Mouse (Mus musculus): ENCODE measurements at regions not wholly inside any gene's neighbourhood (a gene's known extent, or its start where the extent isn't known, plus 50 kb on each side); places are given as distances from the start of the nearest gene placed in this dataset.
A peak's percentile ranks its signal among the peaks of the same experiment; 100 is the strongest.

DNA sequence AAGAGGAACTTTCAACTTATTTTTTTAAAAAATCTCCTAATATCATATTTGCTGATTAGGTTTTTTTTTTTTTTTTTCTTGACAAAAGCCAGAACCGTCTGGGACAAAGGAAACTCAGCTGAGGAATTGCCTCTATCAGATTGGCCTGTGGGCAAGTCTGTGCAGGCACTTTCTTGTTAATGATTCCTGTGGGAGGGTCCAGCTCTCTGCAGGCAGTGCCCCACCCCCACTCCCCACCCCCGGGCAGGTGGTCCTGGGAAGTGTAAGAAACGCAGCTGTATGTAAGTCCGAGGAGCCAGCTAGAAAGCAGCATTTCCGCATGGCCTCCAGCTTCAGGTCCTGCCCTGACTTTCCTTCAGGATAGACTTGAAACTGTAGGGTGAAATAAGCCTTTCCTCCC lies 377.7 kb downstream of the Sox2 start:
- no peak for DNase-seq (ENCODE audit: low spot score in 2 of 2)

DNA sequence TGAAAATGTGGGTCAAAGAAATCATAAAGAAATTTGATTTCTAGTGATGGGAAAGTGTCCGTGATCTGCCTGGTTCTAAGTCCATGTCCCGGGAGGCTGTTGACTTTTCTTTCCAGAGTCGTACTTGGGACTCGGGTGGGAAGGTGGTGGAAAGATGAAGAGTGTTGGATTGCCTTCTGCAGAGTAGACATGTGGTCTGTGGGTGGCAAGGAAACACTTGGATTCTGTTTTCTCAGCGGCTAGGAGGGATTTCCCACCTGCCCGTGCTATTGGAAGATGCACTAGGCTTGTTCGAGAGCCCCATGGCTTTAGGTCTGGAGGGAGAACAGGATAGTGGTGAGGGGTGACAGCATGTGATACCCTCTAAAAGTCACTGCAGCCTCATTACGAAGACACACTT lies 379.7 kb downstream of the Sox2 start:
- peak; percentile 4 to 5 for DNase-seq (ENCODE audit: low spot score in 2 of 2)

DNA sequence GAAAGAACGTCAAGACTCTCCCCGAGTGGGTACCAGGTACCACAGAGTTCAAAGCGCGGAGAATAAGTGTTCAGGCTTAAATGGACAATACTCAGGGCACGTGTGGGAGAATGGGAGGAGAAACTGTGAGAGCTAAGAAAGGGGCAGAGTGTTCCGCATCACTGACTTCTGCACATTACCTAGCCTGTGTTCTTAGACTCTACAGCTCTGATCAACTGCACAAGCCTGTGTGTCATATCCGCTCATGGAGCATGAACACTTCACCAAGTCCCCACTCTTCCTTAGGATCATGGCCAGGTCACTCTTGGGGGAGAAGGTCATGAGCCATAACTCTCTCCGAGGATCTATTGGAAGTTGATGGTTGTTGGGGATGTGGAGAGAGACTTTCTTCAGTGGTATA lies 383.4 kb downstream of the Sox2 start:
- no peak for DNase-seq (ENCODE audit: low spot score in 2 of 2)

DNA sequence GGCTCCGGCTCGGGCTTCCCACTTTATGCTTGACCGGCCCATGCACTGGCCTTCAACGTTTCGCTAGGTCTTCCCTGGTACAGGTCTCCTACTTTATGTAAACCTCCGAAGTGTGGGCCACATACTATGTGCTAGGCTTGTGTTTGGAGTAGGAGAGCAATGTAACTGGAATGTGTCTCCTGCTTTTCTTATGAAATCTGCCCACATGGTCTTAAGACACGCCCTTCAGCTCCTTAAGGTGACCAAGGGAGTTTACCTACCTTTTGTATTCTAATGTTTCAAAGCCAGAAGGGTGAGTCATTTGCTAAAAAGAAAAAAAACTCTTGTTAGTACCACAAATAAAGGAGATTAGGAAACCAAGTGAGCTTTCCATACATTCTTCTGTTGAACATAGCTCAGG lies 385.0 kb downstream of the Sox2 start:
- no peak for DNase-seq (ENCODE audit: low spot score in 2 of 2)

DNA sequence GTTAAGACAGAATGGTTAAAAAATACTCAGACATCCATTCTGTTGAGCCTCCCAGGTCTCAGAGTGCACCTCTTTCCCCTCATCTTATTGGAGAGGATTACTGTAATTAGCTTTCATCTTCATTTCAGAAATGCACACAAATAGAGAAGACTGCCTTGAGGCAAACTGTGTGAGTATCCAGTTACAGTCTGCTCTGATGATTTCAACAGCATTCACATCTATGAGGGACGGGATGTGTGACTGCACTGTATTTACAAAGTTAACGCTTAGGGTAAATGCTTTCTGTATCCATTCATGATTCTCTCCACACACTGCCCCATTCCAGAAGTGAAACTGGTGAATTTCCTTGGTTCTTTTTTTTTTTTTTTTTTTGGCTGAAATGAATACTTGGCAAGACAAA lies 393.5 kb downstream of the Sox2 start:
- DNase-seq (ENCODE audit: low spot score in 2 of 2) = no peak

DNA sequence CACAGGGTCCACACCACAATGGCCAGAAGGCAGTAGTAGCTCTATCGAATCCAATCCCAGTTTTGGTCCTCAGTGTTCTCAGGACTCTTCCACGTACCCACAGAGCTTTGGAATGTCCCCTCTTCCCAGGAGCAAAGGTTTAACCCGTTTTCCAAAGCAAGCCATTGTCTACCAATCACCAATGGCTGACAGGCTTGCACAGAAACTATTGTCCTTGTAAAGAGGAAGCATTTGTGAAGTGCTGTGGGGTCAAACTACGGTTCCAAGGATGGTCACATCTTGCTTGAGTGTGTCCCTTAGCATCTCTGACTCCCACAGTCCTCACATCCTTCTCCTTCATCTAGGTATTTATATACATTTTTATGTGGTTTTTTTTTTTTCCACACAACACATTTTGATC lies 409.2 kb downstream of the Sox2 start:
- no peak for DNase-seq (ENCODE audit: low spot score in 2 of 2)

DNA sequence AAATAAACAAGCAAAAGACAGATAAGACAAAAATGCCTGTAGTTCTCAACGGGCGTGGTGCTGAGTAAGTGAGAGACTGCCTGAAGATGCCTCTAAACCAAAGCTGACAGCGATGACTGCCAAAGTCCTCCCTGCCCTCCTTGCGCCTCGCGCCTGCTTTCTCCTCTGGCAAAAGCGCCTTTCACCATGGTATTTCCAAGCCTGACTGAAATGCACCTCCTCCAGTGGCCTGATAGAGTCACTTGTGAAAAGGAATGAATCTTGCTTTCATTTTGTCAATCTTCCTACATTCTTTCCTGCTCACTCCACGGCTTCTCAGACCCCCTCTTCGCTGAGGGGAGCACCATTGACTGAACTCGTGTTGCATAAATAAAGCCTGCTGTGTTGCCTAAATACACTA lies 409.8 kb downstream of the Sox2 start:
- DNase-seq (ENCODE audit: low spot score in 2 of 2) = no peak

DNA sequence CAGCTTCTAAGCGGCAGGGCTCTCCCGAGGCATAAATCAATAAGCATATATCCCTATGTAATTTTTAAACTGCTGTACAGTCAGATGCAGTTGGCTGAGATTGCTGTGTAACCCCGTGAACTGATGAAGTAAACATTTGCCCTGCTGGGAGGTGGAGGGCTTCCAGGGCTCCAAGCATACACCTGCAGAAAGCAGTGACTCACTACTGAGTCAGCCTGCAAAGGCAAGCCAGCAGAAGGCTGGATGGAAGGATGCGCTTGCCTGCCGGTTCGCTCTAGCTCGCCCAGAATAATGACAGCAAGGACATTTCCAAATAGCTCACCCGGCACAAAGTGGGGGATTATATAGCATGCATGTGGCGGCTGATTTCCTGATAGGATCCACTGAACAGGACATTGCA lies 416.6 kb downstream of the Sox2 start:
- DNase-seq (ENCODE audit: low spot score in 2 of 2) = peak in 1 of 2 experiments; percentile 9

DNA sequence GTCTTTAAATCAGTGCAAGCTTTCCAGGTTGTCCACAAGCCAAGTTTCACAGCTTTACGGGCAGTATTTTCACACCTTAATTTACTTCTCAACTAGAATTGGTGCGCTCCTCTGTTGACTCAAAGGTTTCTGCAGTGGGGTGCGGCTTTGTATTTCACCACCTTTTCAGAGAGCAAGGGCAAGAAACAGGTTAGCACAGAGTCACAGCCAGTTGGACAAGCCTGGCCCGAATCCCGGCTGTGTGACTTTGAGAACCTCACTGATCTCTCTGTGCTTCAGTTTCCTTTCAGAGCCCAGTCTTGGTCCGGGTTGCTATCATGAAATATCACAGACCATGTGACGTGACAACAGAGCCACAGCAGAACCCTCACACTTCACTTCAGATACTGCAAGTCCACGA lies 418.4 kb downstream of the Sox2 start:
- DNase-seq (ENCODE audit: low spot score in 2 of 2) = no peak

DNA sequence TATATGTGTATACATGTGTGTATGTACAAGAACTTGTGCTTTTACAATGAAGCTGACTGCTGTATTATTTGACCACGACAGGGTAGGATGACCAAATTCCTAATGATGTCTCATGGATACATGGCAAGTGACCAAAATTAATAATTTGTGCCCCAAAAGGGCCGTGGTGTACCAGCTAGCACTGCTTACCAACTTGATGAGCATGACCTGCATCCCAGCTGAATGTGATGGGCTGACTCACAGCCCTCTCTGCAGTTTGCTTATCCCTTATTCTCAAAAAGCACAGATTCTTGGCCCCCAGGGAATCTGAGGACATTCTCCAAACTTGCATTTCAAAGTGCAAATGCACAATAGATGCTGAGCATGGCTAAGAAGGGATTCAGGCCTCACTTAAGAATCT lies 420.8 kb downstream of the Sox2 start:
- no peak for DNase-seq (ENCODE audit: low spot score in 2 of 2)

DNA sequence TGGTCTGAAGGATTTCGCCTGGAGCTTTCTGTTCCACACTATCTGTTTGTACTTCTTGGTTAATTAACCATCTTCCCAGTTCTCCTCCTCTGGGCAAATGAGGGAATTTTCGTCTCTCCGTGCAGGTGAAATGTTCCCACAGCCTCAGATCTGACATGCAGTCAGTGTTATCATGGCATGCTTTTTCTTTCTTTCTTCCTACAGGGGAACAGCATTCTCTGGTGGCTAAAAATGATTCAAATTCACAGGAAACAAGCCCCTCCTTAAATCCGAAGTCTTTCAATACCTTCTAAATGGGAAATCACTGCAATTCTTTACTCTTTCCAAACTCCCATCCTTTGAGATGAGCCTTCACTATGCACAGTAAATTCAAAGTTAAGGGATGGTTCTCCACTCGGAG lies 429.7 kb downstream of the Sox2 start:
- DNase-seq (ENCODE audit: low spot score in 2 of 2) = no peak

DNA sequence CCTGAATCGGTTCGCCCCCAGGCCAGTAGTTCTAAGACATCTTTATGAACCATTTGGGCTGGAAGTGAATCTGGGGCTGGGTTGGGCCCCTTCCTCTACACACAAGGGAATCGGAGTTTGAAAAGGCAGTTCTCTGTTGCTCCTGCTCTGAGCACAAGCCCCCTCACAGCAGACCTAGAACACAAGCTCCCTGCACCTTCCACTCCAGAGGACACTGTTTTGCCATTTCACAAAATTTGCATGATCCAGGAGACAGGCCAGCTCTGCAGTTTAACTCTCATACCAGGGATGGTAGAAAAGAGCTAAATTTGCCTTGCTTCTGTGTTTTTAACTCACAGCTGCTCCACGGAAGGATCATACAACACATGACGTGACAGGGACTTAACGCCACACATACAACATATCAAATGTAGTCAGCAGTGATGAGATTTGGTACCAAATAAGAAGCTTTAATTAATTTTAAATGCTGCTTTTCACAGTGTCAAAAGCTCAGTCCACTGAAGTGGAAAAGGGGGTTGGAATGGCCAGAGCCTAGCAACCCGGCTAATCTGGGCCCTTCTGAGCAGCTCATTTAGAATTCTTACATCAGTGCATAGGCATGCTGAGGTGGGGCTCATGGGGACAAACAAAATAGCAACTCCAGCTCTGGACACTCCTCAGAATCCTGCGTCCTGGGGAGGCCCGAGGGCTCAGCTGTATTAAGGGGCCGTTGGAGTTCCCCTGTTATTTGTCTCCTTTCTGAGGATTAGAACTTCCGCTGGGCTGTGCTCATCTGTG lies 434.1 kb downstream of the Sox2 start:
- no peak for DNase-seq (ENCODE audit: low spot score in 2 of 2)

DNA sequence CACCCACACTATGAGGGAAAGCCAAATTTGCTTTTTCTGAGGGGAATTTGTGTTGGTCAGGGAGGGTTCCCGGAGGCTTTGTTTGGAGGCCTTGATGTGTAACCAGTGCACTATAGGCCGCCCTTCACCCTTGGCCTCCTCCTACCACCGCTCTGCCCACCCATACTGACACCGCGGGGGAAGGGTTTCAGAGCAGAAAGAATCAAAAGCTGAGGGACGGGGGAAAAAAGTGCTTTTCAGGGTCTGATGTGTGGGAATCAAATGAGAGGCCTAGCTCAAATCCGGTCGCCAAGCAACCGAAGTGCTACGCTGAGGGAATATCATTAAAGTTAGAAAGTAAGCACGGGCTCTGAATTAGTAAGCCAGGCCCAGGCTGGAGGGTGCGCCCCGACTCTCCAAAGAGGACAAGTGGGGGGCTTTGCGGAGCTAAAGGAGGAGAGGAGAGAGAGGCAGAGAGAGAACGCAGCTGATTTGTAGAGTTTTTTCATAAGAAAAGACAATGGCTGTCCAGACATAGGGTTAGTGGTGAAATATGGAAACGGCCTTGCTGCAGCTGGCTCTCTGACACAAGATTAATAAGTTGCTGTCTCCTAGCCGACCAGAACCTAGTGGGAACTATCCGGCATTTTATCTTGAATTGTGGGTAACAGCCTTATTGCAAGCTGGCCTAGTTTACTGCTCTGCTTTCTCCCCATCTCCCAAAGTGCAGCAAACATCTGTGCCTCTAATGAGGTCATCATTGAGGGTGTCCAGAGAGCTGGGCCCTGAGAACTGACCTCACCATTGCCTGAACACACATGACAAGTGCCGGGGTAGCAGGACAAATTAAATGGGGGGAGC lies 438.3 kb downstream of the Sox2 start:
- peak; percentile 22 to 35 for DNase-seq (ENCODE audit: low spot score in 2 of 2)

DNA sequence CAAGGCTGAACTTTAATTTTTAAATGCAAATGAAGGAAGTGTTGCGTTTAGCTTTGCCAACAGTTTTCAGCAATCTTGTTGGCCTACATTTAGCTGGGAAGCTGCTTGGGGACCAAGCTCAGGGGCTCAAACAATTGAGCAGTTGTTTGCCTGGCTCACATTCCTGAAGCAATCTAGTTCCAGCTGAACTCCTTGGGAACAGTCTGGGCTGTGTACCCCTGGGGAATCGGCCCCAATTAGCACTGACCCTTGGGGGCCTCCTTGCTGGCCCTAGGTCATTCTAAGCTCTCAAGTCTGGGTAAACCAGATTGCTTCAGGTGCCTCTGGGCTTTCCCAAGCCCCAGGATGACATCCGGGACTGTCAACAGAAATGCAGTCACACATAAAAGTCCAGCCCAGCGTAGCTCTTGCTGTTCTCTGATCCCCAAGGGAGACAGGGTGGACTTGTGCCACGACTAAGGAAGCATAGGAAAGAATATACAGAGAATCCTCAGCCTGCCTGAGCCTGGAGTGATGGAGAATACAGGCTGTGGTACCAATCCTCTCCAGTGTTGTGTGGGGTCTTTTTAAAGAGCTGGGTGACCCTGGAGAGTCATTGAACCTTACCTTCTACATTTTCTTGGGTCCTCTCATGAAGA lies 440.4 kb downstream of the Sox2 start:
- no peak for DNase-seq (ENCODE audit: low spot score in 2 of 2)

DNA sequence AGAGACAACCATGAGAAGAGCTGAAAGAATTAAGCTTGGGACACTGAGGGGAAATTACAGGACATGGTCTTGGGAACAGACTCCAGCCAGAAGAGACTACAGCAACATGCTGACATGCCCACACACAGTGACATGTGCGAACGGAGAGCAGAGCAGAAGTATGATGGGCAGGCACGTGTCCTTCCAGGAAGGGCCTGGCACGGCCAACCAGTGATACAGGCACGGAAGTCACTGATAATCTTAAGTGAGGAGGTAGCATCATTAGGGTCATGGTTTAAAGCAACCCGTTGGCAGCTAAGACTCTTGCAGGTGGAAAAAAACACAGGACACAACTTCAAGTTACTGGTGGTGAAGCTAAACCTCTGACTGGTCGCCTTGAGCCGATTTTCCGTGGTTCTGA lies 442.8 kb downstream of the Sox2 start:
- no peak for DNase-seq (ENCODE audit: low spot score in 2 of 2)

DNA sequence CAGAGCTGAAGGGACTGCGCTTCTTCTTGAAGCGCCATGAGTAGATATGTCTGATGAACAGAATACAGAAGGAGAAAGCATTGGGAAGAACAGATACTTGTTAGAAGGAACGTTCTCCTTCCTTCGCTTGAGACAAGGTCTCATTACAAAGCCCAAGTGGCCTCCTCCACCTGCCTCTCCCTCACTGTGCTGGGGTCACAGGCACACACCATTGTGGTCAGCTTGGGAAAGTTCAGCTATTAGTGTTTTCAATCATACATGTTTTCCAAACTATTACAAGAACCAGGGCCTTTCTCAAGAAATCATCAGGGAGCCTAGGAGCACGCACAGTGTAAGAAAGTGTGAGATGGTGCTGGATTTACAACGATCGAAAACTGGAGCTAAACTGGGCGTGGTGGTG lies 445.0 kb downstream of the Sox2 start:
- DNase-seq (ENCODE audit: low spot score in 2 of 2) = no peak

DNA sequence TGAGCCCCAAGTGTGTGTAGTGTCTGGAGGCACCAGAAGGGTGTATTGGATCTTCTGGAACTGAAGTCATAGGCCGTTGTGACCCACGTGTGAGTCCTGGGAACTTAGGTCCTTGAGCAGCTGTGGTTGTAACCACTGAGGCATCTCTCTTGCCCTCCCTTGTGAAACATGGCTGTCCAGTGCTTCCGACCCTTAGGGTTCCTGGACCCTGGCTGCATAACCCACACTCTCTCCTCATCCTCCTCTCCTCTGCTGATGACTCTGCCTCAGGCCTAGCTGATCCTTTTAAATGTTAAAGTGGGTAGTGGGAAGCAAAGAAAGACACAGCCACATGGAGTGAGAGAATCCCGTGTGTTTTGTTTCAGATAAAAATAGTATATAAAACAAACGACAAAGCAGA lies 446.2 kb downstream of the Sox2 start:
- DNase-seq (ENCODE audit: low spot score in 2 of 2) = no peak

DNA sequence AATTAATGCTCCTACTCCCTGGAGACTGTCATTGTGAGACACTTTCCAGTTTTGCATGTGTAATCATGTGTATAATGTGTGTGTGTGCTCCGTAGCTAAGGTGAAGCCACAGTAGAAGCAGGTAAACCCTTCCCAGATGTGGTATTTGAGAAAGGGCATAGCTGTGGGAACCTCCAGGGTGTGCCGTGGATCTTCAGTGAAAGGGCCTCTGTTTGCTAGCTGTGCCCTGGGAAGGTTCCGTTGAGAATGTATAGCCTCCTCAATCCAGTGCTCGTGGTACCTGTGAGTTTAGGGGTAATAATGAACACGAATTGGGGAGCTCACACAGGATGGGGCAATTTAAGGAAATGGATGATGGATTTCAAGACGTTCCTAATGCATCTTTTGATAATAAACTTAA lies 447.6 kb downstream of the Sox2 start:
- no peak for DNase-seq (ENCODE audit: low spot score in 2 of 2)

DNA sequence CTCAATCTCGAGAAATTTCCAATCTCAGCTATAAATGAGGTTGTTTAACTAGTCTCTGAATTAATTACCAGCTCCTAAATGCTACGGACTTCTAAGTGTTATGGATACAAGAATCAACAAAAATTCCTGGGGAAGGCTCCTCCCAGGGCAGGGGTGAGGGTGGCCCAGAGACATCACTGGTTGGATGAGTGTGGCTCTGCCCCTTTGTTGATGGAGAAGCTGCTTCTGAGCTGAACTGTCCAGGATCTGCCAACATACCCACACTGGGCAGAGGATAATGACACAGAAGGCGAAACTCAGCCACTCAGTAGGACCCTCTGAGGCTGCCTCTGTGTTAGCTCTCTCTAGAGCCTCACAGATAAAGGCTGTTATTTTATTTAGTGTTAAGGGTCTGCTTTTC lies 449.0 kb downstream of the Sox2 start:
- DNase-seq (ENCODE audit: low spot score in 2 of 2) = no peak

DNA sequence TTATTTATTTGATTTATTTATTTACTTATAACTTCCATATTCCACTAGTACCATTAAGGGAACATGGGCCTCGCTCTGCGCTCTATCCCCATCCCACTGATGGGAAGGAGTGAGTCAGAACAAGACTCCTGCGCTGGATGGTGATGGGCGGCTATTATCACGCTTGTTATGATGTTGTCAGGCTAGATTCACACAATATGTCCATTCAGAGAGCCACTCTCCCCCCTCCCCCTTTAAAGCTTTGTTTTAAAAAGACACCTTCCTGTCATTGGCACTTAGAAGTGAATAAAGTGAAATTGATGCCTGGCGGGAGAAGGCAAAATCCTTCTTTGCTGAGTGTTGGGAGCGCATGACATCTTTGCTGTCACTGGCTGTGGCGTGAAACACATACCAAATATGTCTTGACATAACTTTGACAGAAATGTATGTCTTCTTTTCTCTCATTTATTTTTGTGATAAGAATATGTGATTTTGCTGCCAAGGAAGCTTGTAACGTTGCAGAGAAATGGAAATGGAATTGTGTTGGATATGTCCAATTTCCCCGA lies 449.7 kb downstream of the Sox2 start:
- DNase-seq (ENCODE audit: low spot score in 2 of 2) = no peak

DNA sequence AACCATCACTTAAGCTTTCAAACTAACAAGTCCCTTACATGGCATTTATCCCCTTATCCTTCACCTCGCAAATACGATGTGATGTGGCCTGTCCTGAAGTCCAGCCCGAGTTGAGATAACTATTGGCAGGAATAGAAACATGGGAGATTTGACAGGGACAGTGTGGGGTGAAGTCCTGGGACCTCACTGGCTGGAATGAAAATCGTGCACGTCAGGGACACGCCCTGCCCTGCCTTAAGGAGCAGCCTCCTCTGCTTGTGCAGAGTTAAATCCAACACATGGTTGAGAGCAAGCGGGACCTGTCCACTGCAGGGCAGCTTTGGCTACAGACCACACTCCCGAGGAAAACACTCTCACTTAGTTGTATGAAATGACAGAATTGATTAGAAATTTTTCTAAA lies 451.1 kb downstream of the Sox2 start:
- DNase-seq (ENCODE audit: low spot score in 2 of 2) = no peak

DNA sequence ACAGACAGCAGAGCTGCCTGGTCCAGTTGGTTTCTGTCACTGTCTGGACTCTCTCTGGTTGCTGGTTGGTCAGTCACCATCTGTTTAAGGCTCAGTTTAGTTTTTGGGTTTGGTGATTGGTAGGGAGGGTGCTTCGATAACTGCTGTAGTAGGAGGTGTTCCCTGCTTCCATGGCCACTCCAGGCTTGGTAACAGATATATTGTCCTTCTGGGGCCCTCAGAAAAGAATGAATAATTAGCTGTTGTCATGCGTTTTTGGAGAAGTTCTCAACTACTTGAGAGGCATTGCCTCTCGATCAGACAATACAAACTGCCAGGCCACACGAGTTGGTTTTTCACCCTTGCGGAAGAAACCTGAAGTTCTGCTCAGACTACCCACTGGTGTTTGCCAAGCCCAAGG lies 451.7 kb downstream of the Sox2 start:
- no peak for DNase-seq (ENCODE audit: low spot score in 2 of 2)
